Mouse (Mus musculus) ES-Bruce4 (cell line): Measurements from ENCODE around the gene Tmem106a. TPM values are rescaled to one million over a fixed set of nuclear protein-coding genes. Genes with fewer than 3 reads are reported as not detected.
A peak's percentile ranks its signal among the peaks of the same experiment; 100 is the strongest.

Source experiments
- H3K27ac ChIP-seq: 2 replicates; pipeline ENCODE4 v1.5.1; 2012; ENCODE audit warnings: low read length, inconsistent platforms; ENCODE audit not compliant: insufficient read depth
- H3K27me3 ChIP-seq: 2 replicates; pipeline ENCODE4 v1.6.1; 2012; ENCODE audit warnings: mild to moderate bottlenecking, low read length, inconsistent platforms; ENCODE audit not compliant: control insufficient read depth, poor library complexity, insufficient read depth, severe bottlenecking
- H3K36me3 ChIP-seq: 2 replicates; pipeline ENCODE4 v1.6.1; 2012; ENCODE audit warnings: inconsistent platforms, mild to moderate bottlenecking, low read length, moderate library complexity; ENCODE audit not compliant: control insufficient read depth, poor library complexity, insufficient read depth, severe bottlenecking
- H3K4me1 ChIP-seq: one replicate; pipeline ENCODE4 v1.8.1; 2011; ENCODE audit warnings: low read length; ENCODE audit not compliant: control insufficient read depth, insufficient read depth
- H3K4me3 ChIP-seq: 2 replicates; pipeline ENCODE4 v1.5.1; 2011; ENCODE audit warnings: low read depth, mild to moderate bottlenecking, low read length
- H3K9ac ChIP-seq: 2 replicates; pipeline ENCODE4 v1.6.1; 2012; ENCODE audit warnings: low read depth, mild to moderate bottlenecking, inconsistent platforms; ENCODE audit not compliant: poor library complexity, severe bottlenecking
- H3K9me3 ChIP-seq: replicated peaks from 2 replicates; pipeline ENCODE4 v1.6.1; 2012; ENCODE audit warnings: mild to moderate bottlenecking, low read length, inconsistent platforms; ENCODE audit not compliant: control insufficient read depth, poor library complexity, insufficient read depth, severe bottlenecking
- CTCF ChIP-seq: IDR thresholded peaks from one replicate; pipeline ENCODE4 v1.8.1; 2011; ENCODE audit warnings: low read depth, low read length
- EP300 ChIP-seq: IDR thresholded peaks from 2 replicates; pipeline ENCODE4 v1.6.1; 2011; ENCODE audit warnings: low read depth, low read length; ENCODE audit not compliant: insufficient read depth
- POLR2A ChIP-seq: IDR thresholded peaks from one replicate; pipeline ENCODE4 v1.8.1; 2011; ENCODE audit warnings: low read length; ENCODE audit not compliant: insufficient read depth
- polyA plus RNA-seq: library from polyadenylated mRNA; stranded (reverse); fragments of >200 nt; gene quantifications from 2 replicates; pipeline ENCODE4 v1.2.4, GENCODE M21; 2011; ENCODE audit warnings: low read depth; ENCODE audit not compliant: missing spikeins, insufficient read depth, insufficient read length

Tmem106a gene
- 5.8 and 9.2 TPM in 2 replicates for polyA plus RNA-seq

DNA sequence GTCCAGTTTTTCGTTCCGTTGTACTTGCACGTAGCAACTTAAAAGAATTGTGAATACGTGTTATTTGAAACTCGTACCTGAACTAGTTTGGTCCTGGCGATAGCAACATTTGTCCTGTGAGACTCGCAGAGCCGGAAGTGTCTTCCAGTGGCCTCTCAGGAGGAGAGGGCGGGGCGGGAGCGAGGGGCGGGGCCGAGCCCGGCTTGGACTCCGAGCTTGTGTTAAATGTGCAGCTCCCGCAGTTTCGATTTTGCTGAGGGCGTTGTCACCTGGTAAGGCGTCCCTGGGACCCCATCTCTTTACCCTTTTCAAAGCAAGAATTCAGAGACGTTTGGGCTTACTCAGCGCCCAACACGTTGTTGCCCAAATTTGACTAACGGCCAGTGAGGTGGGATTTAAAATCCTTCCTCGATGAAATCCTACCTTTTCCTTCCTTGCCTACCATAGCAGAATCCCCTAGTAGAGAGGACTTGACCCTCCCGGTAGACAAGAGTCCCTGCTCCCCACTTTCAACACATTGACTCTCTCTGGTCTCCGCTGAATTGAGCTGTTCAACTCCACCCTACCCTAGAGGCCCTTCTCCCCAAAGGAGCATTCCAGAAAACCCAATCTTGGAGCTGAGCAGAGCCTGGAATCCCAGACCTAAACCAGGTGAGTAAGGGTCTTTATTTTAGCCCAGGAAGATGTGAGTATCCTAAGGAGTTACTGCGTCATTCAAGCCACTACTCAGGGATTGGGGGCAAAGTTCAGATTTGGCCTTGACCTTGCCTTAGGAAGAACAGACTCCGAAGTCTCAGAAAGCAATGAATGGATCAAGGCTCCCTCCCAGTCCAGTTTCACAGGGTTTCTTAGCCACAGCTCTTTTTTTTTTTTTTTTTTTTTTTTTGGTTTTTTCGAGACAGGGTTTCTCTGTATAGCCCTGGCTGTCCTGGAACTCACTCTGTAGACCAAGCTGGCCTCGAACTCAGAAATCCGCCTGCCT, at the start of gene Tmem106a:
Tmem106a (plus strand) TSS at position 189 of the 982 bp plus-strand sequence.
- Histone ChIP-seq H3K27ac (peak within 1 kb of the TSS; percentile 99), H3K27me3 (no peaks in the 10 kb centered on the region), H3K36me3 (peaks cover 22% of the 10 kb centered on the region), H3K9me3 (no peaks in the 10 kb centered on the region), H3K9ac (peak within 1 kb of the TSS; percentile 56), H3K4me3 (peak within 1 kb of the TSS; percentile 70), H3K4me1 (peaks cover 5% of the 10 kb centered on the region)
- TF ChIP-seq CTCF (no peak), EP300 (0 out of 2 replicates have a peak, but pooled peaks have one; percentile 45), POLR2A (no peak)

DNA sequence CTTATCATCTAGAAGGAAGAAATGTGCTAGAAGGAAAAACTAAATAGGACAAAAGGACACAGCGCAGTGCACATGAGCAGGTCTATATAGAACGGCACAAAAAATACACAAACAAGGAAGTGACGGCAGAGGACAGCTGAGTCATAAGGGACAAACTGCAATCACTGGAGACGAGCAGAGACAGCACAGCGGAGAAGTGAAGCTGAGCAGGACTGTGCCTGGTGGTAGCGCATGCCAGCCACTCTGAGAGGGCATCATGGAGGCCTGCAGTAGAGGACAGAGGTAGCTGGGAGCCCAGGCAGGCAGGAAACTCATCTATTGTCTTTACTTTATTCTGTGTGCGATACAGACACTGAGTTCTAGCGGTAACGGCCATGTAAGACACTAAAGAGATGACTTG, 38.5 kb upstream of the Tmem106a start:
- H3K4me1 ChIP-seq = no peaks in the 10 kb centered on the region
- no peak overlapping the region for H3K27ac ChIP-seq
- H3K9me3 ChIP-seq = no peaks in the 10 kb centered on the region
- H3K27me3 ChIP-seq = no peaks in the 10 kb centered on the region
- no peak for TF ChIP-seq EP300
- no peak for TF ChIP-seq POLR2A
- no peak for TF ChIP-seq CTCF
- H3K9ac ChIP-seq = no peak overlapping the region
- no peak overlapping the region for H3K4me3 ChIP-seq
- peaks cover 39% of the 10 kb centered on the region for H3K36me3 ChIP-seq

DNA sequence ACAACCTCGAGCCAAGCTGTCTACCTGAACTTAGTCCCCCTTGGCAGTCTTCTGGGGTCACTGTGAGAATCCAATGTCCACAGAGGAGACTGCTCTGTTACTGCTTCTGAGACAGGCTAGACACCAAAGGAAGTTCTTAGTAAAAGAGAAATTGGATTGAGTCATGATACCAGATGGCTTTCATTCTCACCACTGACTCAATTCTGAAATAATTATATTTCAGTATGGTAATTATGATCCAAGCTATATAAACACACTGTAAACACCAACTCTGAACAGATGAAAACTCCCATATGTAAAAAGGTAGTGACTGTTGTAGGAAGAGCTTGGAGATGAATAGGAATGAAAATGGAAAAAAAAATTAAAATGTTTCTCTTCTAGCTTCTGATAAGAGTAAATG, 37.9 kb upstream of the Tmem106a start:
- H3K27me3 ChIP-seq = no peaks in the 10 kb centered on the region
- peaks cover 35% of the 10 kb centered on the region for H3K36me3 ChIP-seq
- H3K9me3 ChIP-seq = no peaks in the 10 kb centered on the region
- no peaks in the 10 kb centered on the region for H3K4me1 ChIP-seq
- TF ChIP-seq CTCF = no peak
- TF ChIP-seq EP300 = no peak
- TF ChIP-seq POLR2A = no peak
- no peak overlapping the region for H3K27ac ChIP-seq
- H3K9ac ChIP-seq = no peak overlapping the region
- H3K4me3 ChIP-seq = no peak overlapping the region

DNA sequence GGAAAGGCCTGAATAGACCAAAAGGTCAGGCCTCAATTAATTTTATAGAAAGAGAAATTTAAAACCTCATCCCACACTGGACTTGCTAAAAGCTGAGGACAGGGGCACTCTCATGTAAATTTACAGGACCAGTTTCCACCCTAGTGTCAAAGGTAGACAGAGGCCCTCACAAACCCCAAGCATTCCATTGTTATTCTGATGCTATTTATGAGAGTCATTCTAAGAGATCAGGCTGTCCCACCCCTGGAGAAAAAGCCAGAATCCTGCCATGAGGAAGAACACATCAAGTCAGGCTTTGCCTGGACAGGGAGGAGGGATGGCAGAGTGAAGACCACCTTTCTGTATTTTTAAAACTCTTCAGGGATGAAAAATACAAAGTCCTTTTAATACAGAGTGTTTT, 33.5 kb upstream of the Tmem106a start:
- H3K27ac ChIP-seq = peak overlapping the region; percentile 66
- no peak overlapping the region for H3K4me3 ChIP-seq
- peaks cover 28% of the 10 kb centered on the region for H3K36me3 ChIP-seq
- no peak overlapping the region for H3K9ac ChIP-seq
- no peaks in the 10 kb centered on the region for H3K9me3 ChIP-seq
- TF ChIP-seq EP300 = no peak
- no peak for TF ChIP-seq POLR2A
- TF ChIP-seq CTCF = no peak
- no peaks in the 10 kb centered on the region for H3K27me3 ChIP-seq
- no peaks in the 10 kb centered on the region for H3K4me1 ChIP-seq

DNA sequence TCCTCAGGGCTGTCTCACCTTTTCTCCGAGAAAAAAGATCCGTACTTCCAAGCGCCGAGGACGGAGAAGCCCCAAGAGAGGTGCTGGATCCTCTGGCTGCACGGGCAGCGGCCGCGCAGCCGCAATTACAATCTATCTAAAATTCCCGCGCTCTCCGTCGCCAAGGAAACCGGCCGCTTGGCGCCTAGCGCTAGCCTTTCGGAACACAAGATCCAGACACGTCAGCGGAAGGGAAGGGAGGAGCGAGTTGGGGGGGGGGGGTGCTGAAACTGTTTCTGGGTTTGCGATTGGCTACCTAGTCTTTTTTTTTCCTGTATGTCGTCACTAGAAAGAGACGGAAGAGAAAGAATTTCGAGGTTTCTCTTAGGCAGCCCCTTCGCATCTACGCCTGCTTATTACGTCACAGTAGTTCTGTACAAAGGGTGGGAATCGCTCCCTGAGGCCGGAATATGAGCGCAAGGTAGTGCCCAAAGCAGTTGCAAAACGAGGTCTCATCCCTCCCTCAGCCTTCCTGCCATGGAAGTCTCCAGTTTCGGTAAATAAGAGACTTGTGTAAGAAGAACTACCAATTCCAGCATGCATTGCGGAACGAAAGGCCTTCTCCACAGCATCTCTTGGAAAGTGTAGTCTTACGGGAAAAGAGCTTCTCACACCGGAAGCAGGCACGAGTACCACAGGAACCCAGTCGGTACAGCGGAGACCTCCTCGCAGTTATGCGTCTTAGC, 30.1 kb upstream of the Tmem106a start, which contains the start of the genes Brca1 and Nbr1:
Brca1 (minus strand) TSS at position 205 of the 725 bp plus-strand sequence.
Nbr1 (plus strand) TSS at position 399 of the 725 bp plus-strand sequence.
- H3K9me3 ChIP-seq = no peaks in the 10 kb centered on the region
- H3K9ac ChIP-seq = peak within 1 kb of the TSS; percentile 96
- TF ChIP-seq POLR2A (peak; percentile 73), CTCF (no peak), EP300 (no peak)
- peak within 1 kb of the TSS; percentile 99 for H3K4me3 ChIP-seq
- H3K4me1 ChIP-seq = no peaks in the 10 kb centered on the region
- H3K27ac ChIP-seq = peak within 1 kb of the TSS; percentile 86
- no peaks in the 10 kb centered on the region for H3K27me3 ChIP-seq
- H3K36me3 ChIP-seq = peaks cover 19% of the 10 kb centered on the region
